Mouse (Mus musculus): ENCODE measurements around the gene Pik3cg.

GRCm38 (mm10) chr12:32127158-32127557 lies 81.3 kb downstream of the Pik3cg start:
- TF ChIP-seq CTCF (IDR thresholded peaks at IDR 0.05; ENCODE audit: control insufficient read depth, insufficient read depth, insufficient replicate concordance, low read depth, low read length) (no peak), POLR2A (IDR thresholded peaks at IDR 0.05; ENCODE audit: control insufficient read depth, low read depth, low read length) (no peak)

Measured in testis, adult 2 months (tissue).